Mouse (Mus musculus) hindbrain, embryonic 16.5 days (tissue): ENCODE data around the gene Pax6. TPM values are rescaled to one million over a fixed set of nuclear protein-coding genes. Genes with fewer than 3 reads are reported as not detected.

Experiments
- ATAC-seq: fragments of 200-750 bp; cut with Nextera tagmentation; 2 replicates; pipeline ENCODE4 v1.8.0; 2017; ENCODE audit warnings: moderate TSS enrichment, moderate library complexity
- H3K27ac ChIP-seq: fragments of 300-500 bp; sonication (generic); 2 replicates; pipeline ENCODE4 v1.5.1; 2014; ENCODE audit warnings: low read depth, mild to moderate bottlenecking, control low read depth, low read length, moderate library complexity
- H3K27me3 ChIP-seq: fragments of 300-500 bp; sonication (generic); replicated peaks from 2 replicates; pipeline ENCODE4 v1.6.1; 2014; ENCODE audit warnings: low read length; ENCODE audit not compliant: control insufficient read depth, insufficient read depth
- H3K36me3 ChIP-seq: fragments of 300-500 bp; sonication (generic); 2 replicates; pipeline ENCODE4 v1.6.1; 2014; ENCODE audit warnings: mild to moderate bottlenecking, low read length, moderate library complexity, mixed read lengths; ENCODE audit not compliant: control insufficient read depth, insufficient read depth
- H3K4me1 ChIP-seq: fragments of 300-500 bp; sonication (generic); 2 replicates; pipeline ENCODE4 v1.6.1; 2014; ENCODE audit warnings: low read depth, low read length; ENCODE audit not compliant: control insufficient read depth, insufficient read depth
- H3K4me2 ChIP-seq: fragments of 300-500 bp; sonication (generic); 2 replicates; pipeline ENCODE4 v1.6.1; 2014; ENCODE audit warnings: mild to moderate bottlenecking, low read length, control low read depth, moderate library complexity
- H3K4me3 ChIP-seq: fragments of 300-500 bp; sonication (generic); 2 replicates; pipeline ENCODE4 v1.5.1; 2014; ENCODE audit warnings: mild to moderate bottlenecking, low read length, control low read depth, moderate library complexity
- H3K9ac ChIP-seq: fragments of 300-500 bp; sonication (generic); 2 replicates; pipeline ENCODE4 v1.6.1; 2014; ENCODE audit warnings: low read depth, mild to moderate bottlenecking, control low read depth, low read length, moderate library complexity
- H3K9me3 ChIP-seq: fragments of 300-500 bp; sonication (generic); 2 replicates; pipeline ENCODE4 v1.6.1; 2014; ENCODE audit warnings: mild to moderate bottlenecking, low read length, moderate library complexity; ENCODE audit not compliant: control insufficient read depth
- WGBS: fragments of 180-500 bp; shearing (Covaris S2); extraction: QIAGEN DNeasy Blood & Tissue Kit; methylation state at CpG from one replicate; pipeline ENCODE4 v1.1.7; 2014; 5-methylcytosine and 5-hydroxymethylcytosine counted together
- polyA plus RNA-seq: library from polyadenylated mRNA; unstranded; fragments of >200 nt; fragmentation: Nextera tagmentation; extraction: Ambion mirVana; gene quantifications from 2 replicates; pipeline ENCODE4 v1.2.1, GENCODE M21; 2015

Pax6 gene
- polyA plus RNA-seq, 1 experiment from 2014 or later: 43.8 TPM

GRCm38 (mm10) chr2:105686363-105687316, 17.9 kb downstream of the Pax6 start:
- WGBS: 6% methylated on average over 36 of the region's 36 CpGs
- ATAC-seq: no peak
- H3K4me2 ChIP-seq: peak overlapping the region; percentile 31
- peaks cover 33% of the 10 kb centered on the region for H3K27me3 ChIP-seq
- no peaks in the 10 kb centered on the region for H3K9me3 ChIP-seq
- peak overlapping the region; percentile 61 for H3K27ac ChIP-seq
- peak overlapping the region; percentile 1; the same call in 1 of the 2 replicates for H3K4me3 ChIP-seq
- no peak overlapping the region for H3K9ac ChIP-seq
- peaks cover 12% of the 10 kb centered on the region for H3K4me1 ChIP-seq
- H3K36me3 ChIP-seq: no peaks in the 10 kb centered on the region

GRCm38 (mm10) chr2:105687317-105687991, 18.8 kb downstream of the Pax6 start:
- WGBS: 15% methylated on average over 13 of the region's 13 CpGs
- Histone ChIP-seq H3K27ac (peak overlapping the region; percentile 61), H3K4me3 (no peak overlapping the region), H3K36me3 (no peaks in the 10 kb centered on the region), H3K27me3 (peaks cover 40% of the 10 kb centered on the region), H3K4me2 (peak overlapping the region; percentile 53), H3K4me1 (peaks cover 9% of the 10 kb centered on the region), H3K9me3 (no peaks in the 10 kb centered on the region), H3K9ac (peak overlapping the region; percentile 41; the same call in 1 of the 2 replicates)
- ATAC-seq: peak; percentile 61

- WGBS: 5% methylated on average over 17 of the region's 17 CpGs
- H3K4me1 ChIP-seq: peaks cover 9% of the 10 kb centered on the region
- H3K4me2 ChIP-seq: peak overlapping the region; percentile 53
- H3K4me3 ChIP-seq: peak overlapping the region; percentile 19; the same call in 1 of the 2 replicates
- H3K27ac ChIP-seq: peak overlapping the region; percentile 57; the same call in 1 of the 2 replicates
- H3K9me3 ChIP-seq: no peaks in the 10 kb centered on the region
- no peak for ATAC-seq
- H3K27me3 ChIP-seq: peaks cover 44% of the 10 kb centered on the region
- peak overlapping the region; percentile 41; the same call in 1 of the 2 replicates for H3K9ac ChIP-seq
- no peaks in the 10 kb centered on the region for H3K36me3 ChIP-seq
Observed at GRCm38 (mm10) chr2:105688011-105688410, 19.3 kb downstream of the Pax6 start.

- Histone ChIP-seq H3K9ac (no peak overlapping the region), H3K27me3 (peaks cover 45% of the 10 kb centered on the region), H3K4me1 (peaks cover 9% of the 10 kb centered on the region), H3K4me2 (peak overlapping the region; percentile 53), H3K9me3 (no peaks in the 10 kb centered on the region), H3K36me3 (no peaks in the 10 kb centered on the region), H3K27ac (no peak overlapping the region; the same call in 1 of the 2 replicates), H3K4me3 (peak overlapping the region; percentile 19; the same call in 1 of the 2 replicates)
- WGBS: 2% methylated on average over 25 of the region's 25 CpGs
- ATAC-seq: no peak
Observed at GRCm38 (mm10) chr2:105688436-105689303, 20.0 kb downstream of the Pax6 start.

GRCm38 (mm10) chr2:105689304-105689770, 20.6 kb downstream of the Pax6 start:
- H3K4me3 ChIP-seq: peak overlapping the region; percentile 17; the same call in 1 of the 2 replicates
- no peak overlapping the region; the same call in 1 of the 2 replicates for H3K27ac ChIP-seq
- no peaks in the 10 kb centered on the region for H3K36me3 ChIP-seq
- WGBS: 0% methylated on average over 15 of the region's 15 CpGs
- peaks cover 9% of the 10 kb centered on the region for H3K4me1 ChIP-seq
- H3K4me2 ChIP-seq: peak overlapping the region; percentile 53
- H3K27me3 ChIP-seq: peaks cover 43% of the 10 kb centered on the region
- ATAC-seq: peak; percentile 18; the same call in 1 of the 2 replicates
- H3K9me3 ChIP-seq: no peaks in the 10 kb centered on the region
- H3K9ac ChIP-seq: no peak overlapping the region

DNA sequence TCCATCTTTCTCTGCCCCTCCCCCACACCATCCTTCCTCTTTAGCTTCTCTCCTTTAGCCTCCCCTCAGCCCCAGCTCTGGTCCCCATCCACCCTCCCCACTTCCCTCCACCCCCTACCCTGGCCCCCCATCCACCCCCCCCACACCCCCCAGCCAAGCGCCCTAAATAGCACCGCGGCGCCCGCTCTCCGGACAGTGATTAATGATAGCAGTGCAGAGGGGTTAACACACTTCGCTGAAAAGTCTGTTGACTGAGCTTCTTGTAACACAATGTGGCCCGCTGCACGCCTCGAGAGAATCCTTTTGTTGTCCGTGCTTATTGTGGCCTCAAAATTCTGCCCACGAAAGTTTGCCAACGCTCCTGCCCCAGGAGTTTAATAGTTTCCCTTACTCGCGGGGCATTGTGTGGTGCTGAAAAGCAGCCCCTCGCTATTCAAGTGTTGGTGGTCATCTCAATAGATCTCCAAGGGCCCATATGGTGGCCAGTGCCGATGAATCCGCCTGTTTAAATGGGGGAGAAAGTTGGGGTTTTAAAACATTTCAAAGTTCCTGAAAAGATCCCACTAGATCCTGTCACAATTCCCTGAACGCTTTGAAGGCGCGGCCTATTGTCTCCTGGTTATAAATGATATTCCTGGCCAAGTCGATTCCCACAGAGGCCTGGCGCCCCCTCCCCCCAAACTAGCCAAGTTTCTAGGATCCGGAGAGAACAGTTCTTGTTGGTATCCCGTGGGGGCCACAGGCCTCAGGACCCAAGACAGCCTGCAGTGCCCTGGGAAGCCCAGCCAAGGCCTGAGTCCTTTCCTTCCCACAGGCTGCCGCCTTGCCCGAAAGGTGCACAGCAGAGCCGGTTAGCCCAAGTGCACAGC, 21.3 kb downstream of the Pax6 start:
- no peaks in the 10 kb centered on the region for H3K36me3 ChIP-seq
- H3K4me2 ChIP-seq: peak overlapping the region; percentile 53
- peaks cover 39% of the 10 kb centered on the region for H3K27me3 ChIP-seq
- ATAC-seq: peak; percentile 75
- H3K9ac ChIP-seq: peak overlapping the region; percentile 4
- H3K4me1 ChIP-seq: peaks cover 9% of the 10 kb centered on the region
- peak overlapping the region; percentile 1; the same call in 1 of the 2 replicates for H3K4me3 ChIP-seq
- no peaks in the 10 kb centered on the region for H3K9me3 ChIP-seq
- WGBS: 4% methylated on average over 28 of the region's 28 CpGs
- H3K27ac ChIP-seq: peak overlapping the region; percentile 52

GRCm38 (mm10) chr2:105691296-105691695, 22.6 kb downstream of the Pax6 start:
- no peaks in the 10 kb centered on the region for H3K36me3 ChIP-seq
- H3K27ac ChIP-seq: no peak overlapping the region
- H3K4me3 ChIP-seq: no peak overlapping the region
- no peak overlapping the region for H3K4me2 ChIP-seq
- H3K4me1 ChIP-seq: peaks cover 9% of the 10 kb centered on the region
- H3K27me3 ChIP-seq: peaks cover 33% of the 10 kb centered on the region
- ATAC-seq: no peak
- no peaks in the 10 kb centered on the region for H3K9me3 ChIP-seq
- no peak overlapping the region for H3K9ac ChIP-seq
- WGBS: 15% methylated on average over 10 of the region's 10 CpGs

DNA sequence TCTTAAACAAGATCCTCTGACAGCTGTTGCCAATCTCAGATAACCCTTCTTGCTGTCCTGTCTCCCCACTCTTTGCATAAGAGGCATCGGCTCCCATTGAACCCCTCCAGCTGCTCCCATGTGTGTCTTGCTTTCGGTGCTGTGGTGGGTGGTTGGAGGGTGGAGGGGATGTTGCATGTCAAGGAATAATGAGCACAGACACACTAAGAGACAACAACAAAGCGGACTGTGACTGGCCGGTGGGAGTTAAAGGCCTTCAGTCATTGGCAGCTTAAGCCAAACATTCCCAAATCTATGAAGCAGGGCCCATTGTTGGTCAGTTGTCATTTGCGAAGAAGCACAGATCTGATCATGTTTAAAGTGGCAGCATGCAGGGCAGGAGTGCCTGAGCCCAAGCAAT, 29.0 kb downstream of the Pax6 start:
- Histone ChIP-seq H3K4me2 (no peak overlapping the region), H3K9ac (no peak overlapping the region), H3K9me3 (no peaks in the 10 kb centered on the region), H3K36me3 (no peaks in the 10 kb centered on the region), H3K27ac (no peak overlapping the region), H3K4me3 (no peak overlapping the region), H3K27me3 (peaks cover 5% of the 10 kb centered on the region), H3K4me1 (no peaks in the 10 kb centered on the region)
- no peak for ATAC-seq
- 54% methylated on average over 5 of the region's 5 CpGs for WGBS
